Mouse (Mus musculus): ENCODE results near the gene Zfp653. TPM values are rescaled to one million over a fixed set of nuclear protein-coding genes. Genes with fewer than 3 reads are reported as not detected.
A peak's percentile ranks its signal among the peaks of the same experiment; 100 is the strongest.

The Zfp653 gene
- polyA plus RNA-seq, 1 experiment from 2014 or later, result 12.4 TPM

GRCm38 (mm10) chr9:22057031-22057517, 14.1 kb downstream of the Zfp653 start:
- ATAC-seq (ENCODE audit: low FRiP score) (no peak), DNase-seq (ENCODE audit: low spot score) (no peak)
- Histone ChIP-seq H3K9ac (no peak overlapping the region), H3K36me3 (replicated peaks; ENCODE audit: control insufficient read depth, insufficient read depth) (peaks cover 50% of the 10 kb centered on the region), H3K27ac (no peak overlapping the region), H3K9me3 (ENCODE audit: control insufficient read depth, low read length) (no peaks in the 10 kb centered on the region), H3K4me3 (replicated peaks; ENCODE audit: low read length) (no peak overlapping the region), H3K27me3 (ENCODE audit: control insufficient read depth, insufficient read depth, low read length) (no peaks in the 10 kb centered on the region), H3K4me1 (replicated peaks; ENCODE audit: control insufficient read depth, insufficient read depth, low read length) (peaks cover 8% of the 10 kb centered on the region; the same call in 1 of the 2 replicates), H3K4me2 (replicated peaks) (no peak overlapping the region)
- 94% methylated on average over 9 of the region's 9 CpGs for WGBS

GRCm38 (mm10) chr9:22056303-22056910, 14.8 kb downstream of the Zfp653 start:
- Histone ChIP-seq H3K27ac (no peak overlapping the region), H3K4me1 (replicated peaks; ENCODE audit: control insufficient read depth, insufficient read depth, low read length) (peaks cover 8% of the 10 kb centered on the region; the same call in 1 of the 2 replicates), H3K9ac (no peak overlapping the region), H3K4me3 (replicated peaks; ENCODE audit: low read length) (no peak overlapping the region), H3K36me3 (replicated peaks; ENCODE audit: control insufficient read depth, insufficient read depth) (peaks cover 43% of the 10 kb centered on the region), H3K9me3 (ENCODE audit: control insufficient read depth, low read length) (no peaks in the 10 kb centered on the region), H3K27me3 (ENCODE audit: control insufficient read depth, insufficient read depth, low read length) (no peaks in the 10 kb centered on the region), H3K4me2 (replicated peaks) (no peak overlapping the region)
- WGBS, result 76% methylated on average over 9 of the region's 9 CpGs
- DNase-seq (ENCODE audit: low spot score) (no peak), ATAC-seq (ENCODE audit: low FRiP score) (no peak)

GRCm38 (mm10) chr9:22055713-22056112, 15.5 kb downstream of the Zfp653 start:
- no peak for ATAC-seq (ENCODE audit: low FRiP score)
- no peak for DNase-seq (ENCODE audit: low spot score)

GRCm38 (mm10) chr9:22054411-22055076, 16.6 kb downstream of the Zfp653 start:
- Histone ChIP-seq H3K4me3 (replicated peaks; ENCODE audit: low read length) (peak overlapping the region; percentile 18), H3K9ac (no peak overlapping the region), H3K4me2 (replicated peaks) (peak overlapping the region; percentile 50), H3K4me1 (replicated peaks; ENCODE audit: control insufficient read depth, insufficient read depth, low read length) (peaks cover 13% of the 10 kb centered on the region), H3K9me3 (ENCODE audit: control insufficient read depth, low read length) (no peaks in the 10 kb centered on the region), H3K27me3 (ENCODE audit: control insufficient read depth, insufficient read depth, low read length) (no peaks in the 10 kb centered on the region), H3K36me3 (replicated peaks; ENCODE audit: control insufficient read depth, insufficient read depth) (peaks cover 29% of the 10 kb centered on the region), H3K27ac (no peak overlapping the region)
- peak; percentile 78 for DNase-seq (ENCODE audit: low spot score)
- WGBS, result 2% methylated on average over 32 of the region's 32 CpGs
- ATAC-seq (ENCODE audit: low FRiP score), result peak; percentile 10; the same call in 1 of the 2 replicates

More at GRCm38 (mm10) chr9:22055713-22056112, 15.5 kb downstream of the Zfp653 start:
- Histone ChIP-seq H3K9me3 (ENCODE audit: control insufficient read depth, low read length) (no peaks in the 10 kb centered on the region), H3K36me3 (replicated peaks; ENCODE audit: control insufficient read depth, insufficient read depth) (peaks cover 37% of the 10 kb centered on the region), H3K4me1 (replicated peaks; ENCODE audit: control insufficient read depth, insufficient read depth, low read length) (peaks cover 8% of the 10 kb centered on the region; the same call in 1 of the 2 replicates), H3K9ac (no peak overlapping the region), H3K27me3 (ENCODE audit: control insufficient read depth, insufficient read depth, low read length) (no peaks in the 10 kb centered on the region), H3K4me3 (replicated peaks; ENCODE audit: low read length) (no peak overlapping the region), H3K4me2 (replicated peaks) (no peak overlapping the region), H3K27ac (no peak overlapping the region)
- 39% methylated on average over 29 of the region's 29 CpGs for WGBS

GRCm38 (mm10) chr9:22053657-22054056, 17.5 kb downstream of the Zfp653 start:
- Histone ChIP-seq H3K27ac (no peak overlapping the region), H3K9ac (no peak overlapping the region), H3K4me1 (replicated peaks; ENCODE audit: control insufficient read depth, insufficient read depth, low read length) (peaks cover 22% of the 10 kb centered on the region), H3K27me3 (ENCODE audit: control insufficient read depth, insufficient read depth, low read length) (no peaks in the 10 kb centered on the region), H3K4me2 (replicated peaks) (no peak overlapping the region), H3K4me3 (replicated peaks; ENCODE audit: low read length) (no peak overlapping the region), H3K9me3 (ENCODE audit: control insufficient read depth, low read length) (no peaks in the 10 kb centered on the region), H3K36me3 (replicated peaks; ENCODE audit: control insufficient read depth, insufficient read depth) (peaks cover 22% of the 10 kb centered on the region)
- no peak for DNase-seq (ENCODE audit: low spot score)
- no peak for ATAC-seq (ENCODE audit: low FRiP score)
- whole genome bisulfite sequencing, result 41% methylated on average over 7 of the region's 7 CpGs

- whole genome bisulfite sequencing, result under 1% methylated on average over 28 of the region's 28 CpGs
- peaks cover 39% of the 10 kb centered on the region for H3K4me1 ChIP-seq (replicated peaks; ENCODE audit: control insufficient read depth, insufficient read depth, low read length)
- H3K36me3 ChIP-seq (replicated peaks; ENCODE audit: control insufficient read depth, insufficient read depth), result peaks cover 5% of the 10 kb centered on the region
- DNase-seq (ENCODE audit: low spot score) (peak; percentile 86), ATAC-seq (ENCODE audit: low FRiP score) (peak; percentile 83)
- H3K4me2 ChIP-seq (replicated peaks), result peak within 1 kb of the TSS; percentile 87
- H3K9ac ChIP-seq, result peak within 1 kb of the TSS; percentile 99
- H3K4me3 ChIP-seq (replicated peaks; ENCODE audit: low read length), result peak within 1 kb of the TSS; percentile 96
- no peaks in the 10 kb centered on the region for H3K9me3 ChIP-seq (ENCODE audit: control insufficient read depth, low read length)
- peak within 1 kb of the TSS; percentile 94 for H3K27ac ChIP-seq
- no peaks in the 10 kb centered on the region for H3K27me3 ChIP-seq (ENCODE audit: control insufficient read depth, insufficient read depth, low read length)
Measured at GRCm38 (mm10) chr9:22051958-22052254, 19.3 kb downstream of the Zfp653 start, which contains the start of gene Elavl3. TSS of gene Elavl3 (minus strand) at chr9:22052023.

- under 1% methylated on average over 60 of the region's 67 CpGs for WGBS
- H3K4me1 ChIP-seq (replicated peaks; ENCODE audit: control insufficient read depth, insufficient read depth, low read length), result peaks cover 43% of the 10 kb centered on the region
Measured at GRCm38 (mm10) chr9:22051161-22051957, 19.8 kb downstream of the Zfp653 start.

GRCm38 (mm10) chr9:22050351-22050889, 20.8 kb downstream of the Zfp653 start:
- Histone ChIP-seq H3K4me2 (replicated peaks) (peak overlapping the region; percentile 87), H3K9me3 (ENCODE audit: control insufficient read depth, low read length) (no peaks in the 10 kb centered on the region), H3K4me1 (replicated peaks; ENCODE audit: control insufficient read depth, insufficient read depth, low read length) (peaks cover 43% of the 10 kb centered on the region), H3K36me3 (replicated peaks; ENCODE audit: control insufficient read depth, insufficient read depth) (no peaks in the 10 kb centered on the region), H3K9ac (peak overlapping the region; percentile 99), H3K27me3 (ENCODE audit: control insufficient read depth, insufficient read depth, low read length) (no peaks in the 10 kb centered on the region), H3K4me3 (replicated peaks; ENCODE audit: low read length) (peak overlapping the region; percentile 96), H3K27ac (peak overlapping the region; percentile 94)
- DNase-seq (ENCODE audit: low spot score) (peak; percentile 66), ATAC-seq (ENCODE audit: low FRiP score) (peak; percentile 32; the same call in 1 of the 2 replicates)
- 0% methylated on average over 28 of the region's 43 CpGs for WGBS

More at GRCm38 (mm10) chr9:22051161-22051957, 19.8 kb downstream of the Zfp653 start:
- H3K9ac ChIP-seq, result peak overlapping the region; percentile 99
- peak overlapping the region; percentile 87 for H3K4me2 ChIP-seq (replicated peaks)
- peak overlapping the region; percentile 96 for H3K4me3 ChIP-seq (replicated peaks; ENCODE audit: low read length)
- no peaks in the 10 kb centered on the region for H3K27me3 ChIP-seq (ENCODE audit: control insufficient read depth, insufficient read depth, low read length)
- no peaks in the 10 kb centered on the region; the same call in 1 of the 2 replicates for H3K36me3 ChIP-seq (replicated peaks; ENCODE audit: control insufficient read depth, insufficient read depth)
- H3K9me3 ChIP-seq (ENCODE audit: control insufficient read depth, low read length), result no peaks in the 10 kb centered on the region
- ATAC-seq (ENCODE audit: low FRiP score) (peak; percentile 35), DNase-seq (ENCODE audit: low spot score) (no peak)
- H3K27ac ChIP-seq, result peak overlapping the region; percentile 94
